Mouse (Mus musculus) adrenal gland, postnatal 4 days (tissue): ENCODE results near the gene Ttc9c. TPM values are rescaled to one million over a fixed set of nuclear protein-coding genes. Genes with fewer than 3 reads are reported as not detected.

Experiments used
- DNase-seq, 2 experiments: peaks; one replicate each; pipeline ENCODE4 v3.0.0; 2021 to 2022; ENCODE audit warnings: low spot score in 2 of 2, mixed read lengths in 2 of 2
- total RNA-seq, 2 experiments: library from RNA; stranded (reverse); gene quantifications; 2 replicates each; pipeline ENCODE4 v1.2.3; 2021

Ttc9c gene
- total RNA-seq, 2 experiments from 2014 or later, result 32.1 to 34.3 TPM

GRCm38 (mm10) chr19:8786008-8786781 lies 32.9 kb downstream of the Ttc9c start, which contains the start of gene Taf6l:
Gene Taf6l (minus strand): TSS chr19:8786417.
- DNase-seq, result peak; percentile 68 to 82

- no peak for DNase-seq
Measured at GRCm38 (mm10) chr19:8774951-8775421, 44.1 kb downstream of the Ttc9c start.

DNA sequence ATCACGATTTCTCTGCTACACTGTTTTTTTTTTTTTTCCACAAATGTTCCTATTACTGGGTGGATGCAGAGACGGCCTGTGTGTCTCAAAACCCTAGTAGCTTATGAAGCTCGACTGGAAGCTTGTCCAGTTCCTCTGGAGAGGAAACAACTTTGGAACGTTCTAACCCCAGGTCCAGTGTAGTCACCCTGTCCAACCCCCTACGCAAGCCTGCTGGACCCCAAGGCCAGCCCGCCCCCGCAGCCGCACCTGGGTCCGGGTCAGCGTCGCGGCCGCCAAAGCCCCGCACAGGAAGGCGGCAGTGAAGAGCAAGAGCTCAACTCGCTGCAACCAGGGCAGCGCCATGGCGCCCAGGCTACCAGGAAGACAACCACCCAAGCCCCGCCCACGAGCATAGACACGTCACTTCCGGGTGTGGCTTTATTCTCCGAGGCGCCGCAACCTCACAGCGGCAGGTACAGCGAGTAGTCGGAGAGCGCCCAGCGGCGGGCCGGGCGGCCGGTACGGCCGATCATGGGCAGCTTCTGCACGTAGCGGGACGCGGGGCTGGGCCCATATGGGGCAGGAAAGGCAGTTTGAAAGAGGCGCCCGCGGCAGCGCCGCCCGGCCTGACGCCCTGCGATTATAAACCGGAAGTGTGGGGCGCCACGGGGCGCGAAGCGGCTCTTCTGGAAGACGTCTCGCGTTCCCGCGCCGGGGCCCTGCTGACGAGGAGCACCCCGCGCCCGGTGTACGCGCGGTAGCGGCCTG lies 44.9 kb downstream of the Ttc9c start, which contains the start of gene Tmem179b:
Gene Tmem179b (minus strand): TSS at position 382 of the 750 bp plus-strand sequence.
- DNase-seq, result peak; percentile 83 to 94

DNA sequence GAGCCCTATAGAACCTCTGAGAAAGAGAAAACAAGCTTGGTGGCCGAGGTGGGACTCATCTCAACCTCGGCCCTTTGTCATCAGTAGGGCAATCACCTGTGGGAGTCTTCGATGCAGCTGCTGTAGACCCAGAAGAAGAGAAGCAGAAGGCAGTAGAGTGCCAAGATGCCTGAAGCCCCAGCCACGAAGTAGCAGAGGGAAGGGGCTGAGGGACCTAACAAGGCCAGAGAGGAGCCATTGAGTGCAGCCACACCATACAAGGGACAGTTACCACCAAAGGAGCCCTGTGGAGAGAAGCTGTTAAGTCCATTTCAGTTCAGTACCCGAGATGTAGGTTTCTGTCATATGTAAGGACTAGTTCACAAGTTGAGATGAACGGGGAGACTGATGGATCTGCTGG lies 45.7 kb downstream of the Ttc9c start:
- DNase-seq, result no peak

GRCm38 (mm10) chr19:8772996-8773395 lies 46.1 kb downstream of the Ttc9c start:
- DNase-seq, result no peak

DNA sequence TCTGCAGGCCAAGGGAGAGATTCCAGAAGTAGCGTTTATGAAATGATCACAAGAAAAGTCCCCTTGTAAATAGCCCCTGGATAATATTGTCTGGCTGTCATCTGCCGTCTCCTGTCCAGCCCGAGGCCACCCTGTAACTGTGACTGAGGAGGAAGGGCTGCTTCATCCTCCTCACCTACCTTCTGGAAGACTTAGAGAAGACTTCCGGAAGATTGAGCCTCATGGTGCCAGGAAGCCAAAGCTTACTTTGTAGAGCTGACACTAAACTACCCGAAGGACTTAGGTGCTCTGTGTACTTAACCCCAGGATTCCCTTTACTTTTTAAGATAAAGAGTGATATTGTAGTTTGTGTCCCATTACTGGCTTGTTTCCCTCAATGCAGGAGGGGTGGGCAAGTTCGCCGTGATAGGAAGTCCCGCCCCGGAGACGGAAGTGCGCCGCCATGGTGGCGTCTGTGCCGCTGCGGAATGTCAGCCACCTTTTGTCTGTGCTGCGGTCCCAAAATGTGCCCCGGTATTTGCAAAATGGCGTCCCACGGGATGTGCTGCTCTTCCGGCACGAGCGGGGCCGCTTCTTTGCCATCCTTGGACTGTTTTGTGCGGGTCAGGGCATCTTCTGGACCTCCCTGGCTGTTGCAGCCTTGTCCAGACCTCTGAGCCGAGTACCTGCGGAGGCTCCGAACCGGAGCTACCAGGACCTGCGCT lies 48.4 kb downstream of the Ttc9c start, which contains the start of gene Tmem223:
Gene Tmem223 (plus strand): TSS at position 430 of the 704 bp plus-strand sequence.
- peak; percentile 73 to 74 for DNase-seq

GRCm38 (mm10) chr19:8765562-8765961 lies 53.6 kb downstream of the Ttc9c start:
- no peak for DNase-seq

GRCm38 (mm10) chr19:8763276-8763675 lies 55.9 kb downstream of the Ttc9c start:
- DNase-seq, result no peak

- DNase-seq, result no peak
Measured at GRCm38 (mm10) chr19:8760757-8761156, 58.4 kb downstream of the Ttc9c start.

Other genes with a start within 250 kb of the Ttc9c start
- 10 to 100 TPM in 1 of 2 experiments, under 1 TPM in 1; 0.87 to 12.2 TPM for gene Slc22a8, start 228.1 kb downstream of the Ttc9c start, total RNA-seq
- gene Slc22a6, start 201.3 kb downstream of the Ttc9c start, total RNA-seq, result 1 to 10 TPM in 1 of 2 experiments, under 1 TPM in 1; 0.20 to 7.5 TPM
- 1 to 10 TPM; 2.7 to 3.0 TPM for gene Chrm1, start 155.5 kb downstream of the Ttc9c start, total RNA-seq
- 100 to 1,000 TPM; 161 to 174 TPM for gene Slc3a2, start 96.0 kb downstream of the Ttc9c start, total RNA-seq
- gene Wdr74, start 83.5 kb downstream of the Ttc9c start, total RNA-seq, result 10 to 100 TPM; 64.2 to 64.3 TPM
- 1 to 10 TPM; 2.3 to 2.5 TPM for gene 1700092M07Rik, start 78.6 kb downstream of the Ttc9c start, total RNA-seq
- 100 to 1,000 TPM; 118 to 125 TPM for gene Stx5a, start 77.9 kb downstream of the Ttc9c start, total RNA-seq
- 100 to 1,000 TPM; 124 to 145 TPM for gene Nxf1, start 62.3 kb downstream of the Ttc9c start, total RNA-seq
- gene Tmem223, start 48.3 kb downstream of the Ttc9c start, total RNA-seq, result 100 to 1,000 TPM; 102 to 103 TPM
- 10 to 100 TPM; 65.4 to 68.6 TPM for gene Tmem179b, start 44.9 kb downstream of the Ttc9c start, total RNA-seq
- gene Taf6l, start 32.9 kb downstream of the Ttc9c start, total RNA-seq, result 10 to 100 TPM; 18.3 to 18.9 TPM
- gene Polr2g, start 20.8 kb downstream of the Ttc9c start, total RNA-seq, result 100 to 1,000 TPM; 103 TPM
- 1 to 10 TPM; 2.0 to 2.4 TPM for gene Zbtb3, start 16.8 kb downstream of the Ttc9c start, total RNA-seq
- gene Hnrnpul2, start 677 bp upstream of the Ttc9c start, total RNA-seq, result 10 to 100 TPM; 73.5 to 83.1 TPM
- not detected for gene AC129217.1, start 10.4 kb upstream of the Ttc9c start, total RNA-seq
- 100 to 1,000 TPM in 1 of 2 experiments, 10 to 100 TPM in 1; 91.5 to 102 TPM for gene Bscl2, start 18.1 kb upstream of the Ttc9c start, total RNA-seq
- gene Gng3, start 19.9 kb upstream of the Ttc9c start, total RNA-seq, result 10 to 100 TPM; 14.5 to 16.3 TPM
- 1 to 10 TPM; 3.5 to 4.2 TPM for gene Lrrn4cl, start 31.4 kb upstream of the Ttc9c start, total RNA-seq
- 100 to 1,000 TPM; 217 to 224 TPM for gene Ubxn1, start 52.2 kb upstream of the Ttc9c start, total RNA-seq
- gene Uqcc3, start 61.6 kb upstream of the Ttc9c start, total RNA-seq, result 10 to 100 TPM; 56.6 to 59.1 TPM
- gene Lbhd1, start 64.4 kb upstream of the Ttc9c start, total RNA-seq, result 10 to 100 TPM; 11.8 to 12.7 TPM
- gene Gm49403, start 64.6 kb upstream of the Ttc9c start, total RNA-seq, result not detected
- 10 to 100 TPM; 36.7 to 37.7 TPM for gene 1810009A15Rik, start 69.5 kb upstream of the Ttc9c start, total RNA-seq
- 1 to 10 TPM; 2.8 to 3.3 TPM for gene Gm49416, start 69.6 kb upstream of the Ttc9c start, total RNA-seq
- gene Ints5, start 73.7 kb upstream of the Ttc9c start, total RNA-seq, result 10 to 100 TPM; 29.6 to 30.9 TPM
- 100 to 1,000 TPM; 183 to 194 TPM for gene Ganab, start 78.7 kb upstream of the Ttc9c start, total RNA-seq
- gene B3gat3, start 101.0 kb upstream of the Ttc9c start, total RNA-seq, result 10 to 100 TPM; 56.2 to 56.8 TPM
- gene Rom1, start 110.0 kb upstream of the Ttc9c start, total RNA-seq, result 10 to 100 TPM; 13.3 to 15.3 TPM
- 10 to 100 TPM; 65.2 to 72.1 TPM for gene Eml3, start 110.2 kb upstream of the Ttc9c start, total RNA-seq
- gene Mta2, start 122.5 kb upstream of the Ttc9c start, total RNA-seq, result 100 to 1,000 TPM; 141 to 144 TPM
- 10 to 100 TPM; 23.2 to 26.9 TPM for gene Tut1, start 134.5 kb upstream of the Ttc9c start, total RNA-seq
- gene Eef1g, start 147.7 kb upstream of the Ttc9c start, total RNA-seq, result 100 to 1,000 TPM; 505 to 508 TPM
- gene Ahnak, start 170.0 kb upstream of the Ttc9c start, total RNA-seq, result 100 to 1,000 TPM; 125 to 131 TPM